15 mouse cellular contexts compared by ENCODE assay signal in the genomic region with DNA sequence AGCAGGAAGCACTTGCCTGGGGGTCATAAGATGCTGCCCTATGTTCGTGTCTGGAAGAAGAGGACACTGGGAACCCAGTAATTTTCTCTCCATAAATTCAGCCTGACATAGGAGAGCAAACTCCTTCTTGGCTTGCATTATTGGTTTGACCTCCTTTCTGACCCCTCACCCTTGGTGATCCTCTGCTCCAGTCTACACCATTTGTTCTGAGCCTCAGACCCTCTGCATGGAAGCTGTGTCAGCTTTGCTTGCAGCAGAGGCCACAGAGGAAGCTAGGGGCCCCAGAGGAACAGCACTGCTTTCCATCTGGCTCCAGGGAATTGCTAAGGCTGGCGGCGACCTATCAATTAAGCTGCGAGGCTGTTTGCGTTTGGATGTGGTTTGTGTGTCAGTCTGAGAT.
DNase-seq lines count a peak whose midpoint lies in the region; ATAC-seq and TF ChIP-seq lines count a peak whose summit lies in the region.
"Had no signal": no experiment of that assay in that cellular context is flagged by ENCODE, and none has a peak within 500 bp of the region (broad histone marks: within the 10 kb centered on the region; RNA-seq: fewer than 3 reads in every experiment).

No protein-coding gene starts in this region.

- ATAC-seq in neural tube, embryonic 15.5 days (ENCODE audit: low FRiP score) = no peak
- ATAC-seq in hindbrain, postnatal 0 days = no peak
- ATAC-seq: liver, embryonic 12.5 days had no signal

- peaks cover 11% of the 10 kb centered on the region for H3K4me1 ChIP-seq in neural tube, embryonic 15.5 days
- H3K4me1 ChIP-seq in hindbrain, postnatal 0 days (ENCODE audit: insufficient read depth, low read length) = no peaks in the 10 kb centered on the region
- H3K4me1 ChIP-seq: liver, embryonic 12.5 days had no signal

- no peak overlapping the region for H3K4me3 ChIP-seq in neural tube, embryonic 15.5 days (replicated peaks)
- no peak overlapping the region for H3K4me3 ChIP-seq in hindbrain, postnatal 0 days (ENCODE audit: low read length)
- H3K4me3 ChIP-seq: liver, embryonic 12.5 days had no signal

- no peak for TF ChIP-seq CTCF in hindbrain, postnatal 0 days (IDR thresholded peaks at IDR 0.05; ENCODE audit: low read depth)

- no peaks in the 10 kb centered on the region for H3K36me3 ChIP-seq in neural tube, embryonic 15.5 days
- H3K36me3 ChIP-seq in hindbrain, postnatal 0 days (ENCODE audit: insufficient read depth, low read length) = no peaks in the 10 kb centered on the region
- H3K36me3 ChIP-seq: liver, embryonic 12.5 days had no signal

- no peaks in the 10 kb centered on the region for H3K27me3 ChIP-seq in neural tube, embryonic 15.5 days (replicated peaks)
- no peaks in the 10 kb centered on the region for H3K27me3 ChIP-seq in hindbrain, postnatal 0 days (ENCODE audit: insufficient read depth, low read length)
- H3K27me3 ChIP-seq: liver, embryonic 12.5 days had no signal

- no peak overlapping the region for H3K9ac ChIP-seq in neural tube, embryonic 15.5 days (replicated peaks)
- no peak overlapping the region for H3K9ac ChIP-seq in hindbrain, postnatal 0 days (replicated peaks; ENCODE audit: low read length)
- H3K9ac ChIP-seq: liver, embryonic 12.5 days had no signal

- peak; percentile 28 for DNase-seq in neural tube, embryonic 10.5 days (ENCODE audit: extremely low spot score, low spot score)
- peak; percentile 30 for DNase-seq in kidney, adult 18-20 months
- DNase-seq in kidney, postnatal 10 days = peak; percentile 66
- peak; percentile 61 for DNase-seq in mesoderm, embryonic 11.5 days (ENCODE audit: low read depth, low spot score)
- no peak for DNase-seq in ovary, postnatal 10 days (ENCODE audit: low spot score)
- DNase-seq in right cerebral cortex, postnatal 36 days (ENCODE audit: low spot score in 2 of 2) = no peak
- no peak for DNase-seq in hindbrain, postnatal 0 days (ENCODE audit: low spot score)
- DNase-seq: cerebellum, adult 9-10 months; gastrocnemius, postnatal 14 days; left cerebral cortex, postnatal 4 days; lung, adult 2 months; spleen, adult 18-20 months; thymus, postnatal 4 days had no signal

- H3K9me3 ChIP-seq in neural tube, embryonic 15.5 days (replicated peaks) = no peaks in the 10 kb centered on the region
- no peaks in the 10 kb centered on the region for H3K9me3 ChIP-seq in hindbrain, postnatal 0 days (ENCODE audit: low read length)
- H3K9me3 ChIP-seq: liver, embryonic 12.5 days had no signal

- H3K4me2 ChIP-seq in neural tube, embryonic 15.5 days = no peak overlapping the region
- H3K4me2 ChIP-seq in hindbrain, postnatal 0 days (ENCODE audit: low read depth, low read length) = no peak overlapping the region
- H3K4me2 ChIP-seq: liver, embryonic 12.5 days had no signal

- 41% methylated on average over 5 of the region's 5 CpGs for WGBS in neural tube, embryonic 15.5 days
- WGBS in hindbrain, postnatal 0 days = 54% methylated on average over 5 of the region's 5 CpGs

- no peak overlapping the region for H3K27ac ChIP-seq in neural tube, embryonic 15.5 days (replicated peaks)
- no peak overlapping the region for H3K27ac ChIP-seq in hindbrain, postnatal 0 days
- H3K27ac ChIP-seq: liver, embryonic 12.5 days had no signal

Comparison
In these comparisons a context has a peak if more than half of its experiments do, and no peak if none do; other contexts are left out.
1. DNase-seq: peak in neural tube, embryonic 10.5 days (single experiment), kidney, adult 18-20 months (single experiment), kidney, postnatal 10 days (single experiment) and mesoderm, embryonic 11.5 days (single experiment); none in ovary, postnatal 10 days (single experiment), right cerebral cortex, postnatal 36 days (0 of 2) and hindbrain, postnatal 0 days (single experiment).